Mouse (Mus musculus) urinary bladder, adult 2 months (tissue): Measurements from ENCODE around the gene Slc25a44. TPM values are rescaled to one million over a fixed set of nuclear protein-coding genes. Genes with fewer than 3 reads are reported as not detected.

ENCODE experiments used
- DNase-seq: peaks from one replicate; pipeline ENCODE4 v3.0.0; 2022; ENCODE audit warnings: low spot score
- polyA plus RNA-seq: library from polyadenylated mRNA; depleted of rRNA; stranded (reverse); fragments of >200 nt; gene quantifications from 2 replicates; pipeline ENCODE4 v1.2.3, GENCODE M21; 2012; rRNA removed

Slc25a44 gene
- 18.7 and 19.8 TPM in 2 replicates for polyA plus RNA-seq

GRCm38 (mm10) chr3:88424605-88425329 is at the start of gene Slc25a44:
TSS of gene Slc25a44 (minus strand) at chr3:88425139.
- peak; percentile 61 for DNase-seq

GRCm38 (mm10) chr3:88473571-88473970 is 48.6 kb upstream of the Slc25a44 start:
- no peak for DNase-seq

- DNase-seq, result no peak
Measured at GRCm38 (mm10) chr3:88473020-88473419, 48.1 kb upstream of the Slc25a44 start.

- no peak for DNase-seq
Measured at GRCm38 (mm10) chr3:88470943-88471479, 46.1 kb upstream of the Slc25a44 start.

DNA sequence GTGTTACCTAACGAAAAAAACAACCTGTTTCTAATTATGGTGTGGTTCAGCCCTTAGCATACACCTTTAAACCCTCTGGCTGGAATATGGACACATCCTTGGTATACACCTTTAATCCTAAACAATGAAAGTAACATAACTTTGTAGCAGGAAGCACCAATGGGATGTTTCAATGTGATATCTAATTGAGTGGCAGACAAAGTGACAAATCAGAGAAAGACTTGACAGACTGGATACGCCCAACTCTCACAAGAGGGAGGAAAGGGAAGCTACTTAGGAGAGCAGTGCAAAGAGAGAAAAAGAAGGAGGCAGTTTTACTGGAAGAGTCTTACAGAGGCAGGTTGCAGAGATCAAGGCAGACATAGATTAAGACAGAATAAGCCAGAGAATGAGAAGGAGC is 44.5 kb upstream of the Slc25a44 start:
- DNase-seq, result no peak

DNA sequence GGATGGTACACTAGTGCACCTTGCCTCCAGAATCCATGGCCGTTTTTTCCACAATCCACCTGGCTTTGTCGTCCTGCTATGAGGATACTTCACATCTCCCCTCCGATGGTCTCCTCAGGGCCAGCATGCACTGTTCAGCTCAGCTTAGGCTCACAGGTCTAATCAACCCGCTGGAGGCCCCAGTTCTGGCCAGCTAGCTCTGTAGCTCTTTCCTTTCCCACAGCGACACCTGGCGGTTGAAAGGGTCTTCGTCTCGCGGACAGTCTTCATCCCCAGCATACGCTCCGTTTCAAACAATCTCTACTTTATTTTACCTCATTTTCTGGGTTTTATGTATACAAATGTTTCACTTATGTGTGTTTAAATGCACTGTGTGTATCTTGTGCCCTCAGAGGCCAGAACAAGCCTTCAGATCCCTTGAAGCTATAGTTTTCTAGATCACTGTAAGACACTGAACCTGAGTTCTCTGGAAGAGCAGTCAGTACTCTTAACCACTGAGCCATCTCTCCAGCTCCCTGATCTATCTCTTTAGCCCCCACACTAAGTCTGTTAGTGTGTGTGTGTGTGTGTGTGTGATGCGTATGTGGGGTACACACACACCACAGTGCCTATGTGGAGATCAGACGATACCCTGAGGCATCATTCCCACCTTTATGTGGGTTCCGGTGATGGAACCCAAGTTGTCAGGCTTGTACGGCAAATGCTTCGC is 42.3 kb upstream of the Slc25a44 start:
- peak; percentile 82 for DNase-seq

DNA sequence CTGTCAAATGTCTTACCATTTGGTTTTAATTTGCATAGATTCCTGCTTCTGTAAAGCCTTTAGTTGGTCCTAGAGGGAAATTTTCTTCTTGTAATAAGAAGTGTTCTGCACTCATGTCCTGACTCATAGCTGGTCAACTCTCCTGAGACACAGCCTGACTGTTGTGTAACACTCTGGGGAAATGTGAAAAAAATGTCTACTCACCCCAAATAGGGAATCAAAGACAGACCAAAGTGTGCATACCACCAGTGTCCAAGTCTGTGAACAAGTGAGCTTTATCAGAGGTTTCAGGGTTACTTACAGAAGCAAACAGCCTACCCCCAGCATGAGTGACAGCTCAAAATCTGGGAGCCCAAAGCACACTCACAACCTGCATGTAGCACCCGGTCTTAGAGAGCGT is 40.2 kb upstream of the Slc25a44 start:
- DNase-seq, result no peak

- DNase-seq, result no peak
Measured at GRCm38 (mm10) chr3:88464425-88464824, 39.5 kb upstream of the Slc25a44 start.

- DNase-seq, result no peak
Measured at GRCm38 (mm10) chr3:88460983-88461696, 36.2 kb upstream of the Slc25a44 start, which contains the start of gene Sema4a. TSS of gene Sema4a (minus strand) at chr3:88461182.

- DNase-seq, result no peak
Measured at GRCm38 (mm10) chr3:88460029-88460428, 35.1 kb upstream of the Slc25a44 start.

GRCm38 (mm10) chr3:88458778-88459219 is 33.9 kb upstream of the Slc25a44 start:
- DNase-seq, result no peak

- DNase-seq, result no peak
Measured at GRCm38 (mm10) chr3:88456746-88457532, 32.0 kb upstream of the Slc25a44 start.

DNA sequence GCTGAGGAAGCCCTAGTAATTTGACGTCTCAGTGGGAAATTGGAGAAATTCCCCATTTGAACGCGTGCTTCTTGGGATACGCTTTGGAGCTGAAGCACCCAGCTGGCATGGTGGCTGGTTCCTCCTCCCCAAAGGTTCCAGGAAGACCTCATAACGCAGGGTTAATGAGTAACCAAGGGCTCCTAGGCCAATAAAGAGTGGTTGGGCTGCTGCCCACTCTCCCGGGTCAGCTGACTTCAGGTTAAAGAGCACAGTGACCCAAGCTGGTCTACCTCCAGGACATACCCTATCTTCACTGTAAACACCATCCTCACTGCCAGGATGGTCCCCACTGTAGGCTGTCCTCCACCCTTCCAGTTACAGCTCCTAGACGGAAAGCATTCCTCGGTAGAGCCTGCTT is 31.4 kb upstream of the Slc25a44 start:
- DNase-seq, result no peak

DNA sequence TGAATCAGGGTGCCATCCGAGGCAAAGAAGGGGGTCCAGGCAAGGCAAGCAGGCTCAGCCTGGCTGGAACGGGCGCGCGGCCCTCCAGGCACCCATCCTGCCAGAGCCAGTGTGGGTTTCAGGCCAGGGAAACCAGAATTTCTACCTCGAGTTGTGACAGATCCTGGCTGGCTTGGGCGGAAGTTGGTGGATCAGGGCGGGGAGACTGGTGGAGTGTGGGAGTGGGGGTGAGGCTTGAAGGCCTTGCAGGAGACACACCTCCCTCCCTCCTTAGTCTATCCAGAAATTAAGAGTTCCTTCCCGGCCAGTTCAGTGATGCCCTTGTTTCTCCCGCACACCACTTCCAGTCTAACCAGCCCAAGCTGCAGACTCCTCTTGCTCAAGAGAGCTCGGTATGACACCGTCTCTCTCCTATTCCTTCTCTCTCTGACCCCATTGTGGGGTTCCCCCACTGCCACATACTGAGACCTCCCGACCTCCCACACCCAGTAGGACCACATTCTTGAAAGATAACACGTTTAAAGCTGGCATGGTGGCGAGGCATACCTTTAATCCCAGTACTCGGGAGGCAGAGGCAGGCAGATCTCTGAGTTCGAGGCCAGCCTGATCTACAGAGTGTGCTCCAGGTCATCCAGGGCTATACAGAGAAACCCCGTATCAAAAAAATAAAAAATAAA is 30.8 kb upstream of the Slc25a44 start:
- peak; percentile 63 for DNase-seq

DNA sequence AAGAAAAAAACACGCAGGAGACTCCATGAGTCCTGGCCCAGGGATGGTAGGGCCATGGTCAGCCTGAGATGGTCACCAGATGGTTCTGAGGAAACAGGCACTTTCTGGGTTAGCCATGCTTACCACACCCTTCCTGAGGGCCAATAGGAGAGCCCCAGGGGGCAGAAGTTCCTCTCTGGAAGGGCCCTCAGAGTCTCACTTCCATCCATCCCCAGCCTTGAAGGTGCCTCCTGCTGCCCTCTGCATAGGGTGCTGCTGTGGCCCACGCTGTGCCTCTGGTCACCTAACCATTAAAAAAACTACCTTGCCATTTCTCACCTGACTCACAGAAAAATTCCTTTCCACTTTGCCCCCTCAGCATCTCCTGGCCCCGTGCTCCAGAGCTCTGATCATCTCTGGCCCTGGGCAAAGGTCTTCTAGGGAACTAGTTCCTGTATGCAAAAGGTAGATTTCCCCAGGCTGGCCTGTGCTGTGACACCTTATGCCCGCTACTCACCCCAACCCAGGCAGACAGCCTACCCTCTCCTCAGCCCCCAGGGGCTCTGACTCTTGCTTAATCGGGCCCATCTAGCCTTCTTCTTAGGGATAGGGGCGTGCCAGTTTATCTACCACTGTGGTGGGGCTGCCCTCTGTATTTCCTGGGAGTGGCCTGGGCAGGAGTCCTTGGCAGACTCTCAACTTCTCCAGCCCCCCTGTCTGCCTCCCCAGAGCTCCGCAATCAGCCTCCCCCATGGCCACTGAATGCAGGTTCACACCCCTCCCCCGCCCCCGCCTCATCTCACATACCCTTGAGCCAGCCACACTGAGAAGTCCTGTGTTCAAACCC is 30.0 kb upstream of the Slc25a44 start:
- no peak for DNase-seq

DNA sequence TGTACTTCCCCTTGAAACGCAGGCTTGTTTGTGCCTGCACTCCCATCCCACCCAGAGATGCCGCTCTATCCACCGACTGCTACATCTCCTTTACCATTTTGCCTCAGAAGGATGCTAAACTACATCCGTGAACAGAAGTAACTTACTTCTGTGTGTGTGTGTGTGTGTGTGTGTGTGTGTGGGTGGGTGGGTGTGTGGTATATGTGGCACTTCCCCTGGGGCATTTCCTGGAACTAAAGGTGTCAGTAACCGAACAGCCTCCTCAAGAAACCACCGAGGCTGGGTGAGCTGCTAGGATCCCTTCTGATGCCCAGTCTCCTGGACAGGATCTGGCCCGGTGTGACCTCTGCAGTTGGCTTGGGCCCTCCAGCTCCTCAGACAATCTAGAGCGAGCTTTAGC is 29.0 kb upstream of the Slc25a44 start:
- DNase-seq, result no peak

- no peak for DNase-seq
Measured at GRCm38 (mm10) chr3:88453369-88453768, 28.4 kb upstream of the Slc25a44 start.

DNA sequence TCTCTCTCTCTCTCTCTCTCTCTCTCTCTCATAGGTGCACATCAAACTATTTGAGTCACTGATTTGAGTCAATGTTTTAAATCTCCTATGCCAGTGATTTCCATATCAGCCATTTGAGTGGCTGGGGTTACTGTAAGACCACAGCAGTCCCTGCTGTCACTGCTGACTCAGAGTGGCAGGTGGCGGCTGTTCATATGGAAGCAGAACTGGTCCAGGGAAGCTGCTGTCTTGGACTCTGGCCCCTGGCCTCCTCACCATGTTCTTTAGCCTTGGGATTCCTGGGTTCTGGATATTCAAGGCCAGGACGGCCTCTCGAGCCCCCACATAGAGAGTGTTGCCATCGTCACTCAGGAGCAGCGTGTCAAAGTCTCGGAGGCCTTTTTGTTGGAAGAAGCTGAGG is 27.8 kb upstream of the Slc25a44 start:
- no peak for DNase-seq

- DNase-seq, result no peak
Measured at GRCm38 (mm10) chr3:88452246-88452645, 27.3 kb upstream of the Slc25a44 start.
